Mouse (Mus musculus): Measurements from ENCODE around the gene Lamtor5.

DNA sequence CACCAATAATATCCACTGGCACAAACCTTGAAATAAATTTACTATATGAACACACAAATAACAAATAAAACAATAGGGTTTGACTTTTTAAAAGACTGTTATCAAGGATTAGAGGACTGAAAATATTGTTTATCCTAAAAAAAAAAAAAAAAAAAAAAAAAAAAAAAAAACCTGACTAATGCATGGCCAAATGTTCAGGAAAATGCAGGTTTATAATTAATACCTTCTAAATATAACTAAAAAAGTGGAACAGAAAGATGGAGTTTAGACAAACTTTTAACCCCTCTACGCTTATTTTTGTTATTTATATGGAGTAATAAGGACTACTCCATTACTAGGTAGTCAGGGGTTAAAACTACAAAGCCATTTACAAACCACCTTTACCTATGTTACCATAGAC is 47.8 kb downstream of the Lamtor5 start:
- TF ChIP-seq POLR2A (IDR thresholded peaks at IDR 0.05; ENCODE audit: insufficient read depth, low read length), result no peak
- no peak for TF ChIP-seq CTCF (IDR thresholded peaks at IDR 0.05; ENCODE audit: low read depth, low read length)
- TF ChIP-seq EP300 (IDR thresholded peaks at IDR 0.05; ENCODE audit: insufficient read depth, low read depth, low read length), result no peak

All from ES-Bruce4 (cell line).